Mouse (Mus musculus): ENCODE measurements at regions not wholly inside any gene's neighbourhood (a gene's known extent, or its start where the extent isn't known, plus 50 kb on each side); places are given as distances from the start of the nearest gene placed in this dataset.

DNA sequence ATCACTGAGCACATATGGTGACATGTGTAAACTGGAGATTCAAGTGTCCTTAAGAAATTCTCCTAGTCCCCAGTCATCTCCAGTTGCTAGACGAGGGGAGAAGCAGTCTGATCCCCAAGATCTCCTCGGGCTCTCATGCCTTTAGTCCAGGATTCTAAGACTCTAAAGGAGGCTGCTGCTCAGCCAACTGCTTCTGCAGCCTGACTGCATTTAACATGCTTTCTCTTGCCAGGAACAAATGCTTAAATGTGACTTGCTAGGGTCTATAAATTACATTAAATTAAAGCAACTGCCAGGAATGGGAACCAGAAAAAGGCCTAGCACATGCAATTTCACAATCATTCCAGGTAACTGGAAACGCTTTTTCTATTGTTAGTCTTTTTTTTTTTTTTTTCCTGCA lies 599.8 kb upstream of the Gcfc2 start:
- no peak for DNase-seq (ENCODE audit: low spot score)

DNA sequence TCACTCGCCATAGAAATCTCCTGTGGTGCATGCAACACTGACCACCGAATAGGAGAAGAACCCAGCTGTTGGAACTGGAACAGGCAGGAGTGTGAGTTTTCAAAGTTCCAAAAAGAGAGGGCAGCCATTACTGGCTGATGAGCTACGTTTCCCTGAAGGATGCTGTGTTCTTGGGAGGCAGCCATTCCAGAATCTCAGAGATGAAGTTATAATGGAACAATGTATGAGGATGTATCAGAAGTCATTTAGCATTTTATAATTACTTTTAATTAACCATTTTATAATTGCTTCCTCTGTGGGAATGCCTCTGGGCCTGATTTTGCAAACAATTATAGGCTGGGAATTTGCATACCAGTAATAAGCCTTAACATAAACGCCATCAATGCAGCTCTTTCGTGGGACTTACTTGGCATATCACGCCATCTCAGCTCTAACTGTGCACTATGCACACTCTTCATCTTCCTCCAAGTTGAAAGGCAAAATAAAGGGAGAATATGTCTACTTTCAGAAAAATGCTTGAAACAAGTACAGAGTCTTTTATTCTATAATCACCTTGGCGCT lies 559.4 kb upstream of the Gcfc2 start:
- no peak for DNase-seq (ENCODE audit: low spot score)

DNA sequence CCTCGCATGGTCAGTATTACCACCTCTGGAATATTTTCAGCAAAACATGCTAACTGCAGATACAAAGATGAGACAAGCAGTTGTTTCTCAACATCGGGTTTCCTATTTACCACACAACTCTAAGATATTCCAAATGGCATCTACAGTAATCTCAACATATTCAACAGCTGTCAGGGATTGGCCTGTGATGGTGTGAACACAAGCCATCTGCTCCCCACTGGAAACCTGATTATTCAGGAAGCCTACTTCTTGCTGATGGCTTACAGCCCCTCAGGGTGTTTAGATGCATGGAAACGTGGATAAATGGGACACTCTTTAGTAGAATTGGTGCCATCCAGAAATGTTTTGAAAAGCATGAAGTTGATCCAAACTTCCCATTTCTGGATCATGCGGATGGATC lies 535.0 kb upstream of the Gcfc2 start:
- DNase-seq (ENCODE audit: low spot score): no peak

DNA sequence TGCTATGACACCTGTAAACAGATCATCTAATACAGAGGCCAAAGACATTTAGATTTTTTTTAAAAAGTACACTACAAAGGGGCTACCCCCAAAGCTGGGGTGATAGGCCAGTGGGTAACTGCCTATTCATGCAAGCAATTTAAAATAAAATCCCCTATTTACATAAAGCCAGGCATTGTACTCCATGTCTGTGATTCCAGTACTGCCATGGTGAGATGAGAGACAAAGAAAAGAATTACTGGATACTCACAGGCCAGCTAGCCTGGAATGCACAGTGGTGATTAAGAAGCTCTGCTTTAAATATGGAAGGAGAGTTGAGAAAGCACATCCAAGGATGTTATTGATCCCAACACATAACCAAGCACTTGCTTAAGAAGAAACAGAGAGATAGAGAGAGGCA lies 520.3 kb upstream of the Gcfc2 start:
- no peak for DNase-seq (ENCODE audit: low spot score)

DNA sequence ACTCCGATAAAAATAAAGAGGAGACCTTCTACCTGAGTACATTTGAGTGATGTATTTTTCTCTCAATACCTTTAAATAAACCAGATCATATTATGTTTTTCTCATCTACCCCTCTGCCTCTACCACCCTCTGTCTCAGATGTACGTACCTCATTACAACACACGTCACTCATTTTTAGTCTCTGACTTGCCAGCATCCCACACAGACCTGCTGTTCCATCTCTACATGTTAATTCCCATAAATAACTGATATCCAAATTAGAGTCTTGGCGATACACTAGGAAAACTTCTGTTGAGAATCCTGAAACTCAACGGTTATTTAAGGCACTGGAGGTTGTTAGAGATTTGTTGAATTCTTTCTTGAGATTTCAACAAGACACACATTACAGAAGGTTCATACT lies 509.9 kb upstream of the Gcfc2 start:
- DNase-seq (ENCODE audit: low spot score): no peak

DNA sequence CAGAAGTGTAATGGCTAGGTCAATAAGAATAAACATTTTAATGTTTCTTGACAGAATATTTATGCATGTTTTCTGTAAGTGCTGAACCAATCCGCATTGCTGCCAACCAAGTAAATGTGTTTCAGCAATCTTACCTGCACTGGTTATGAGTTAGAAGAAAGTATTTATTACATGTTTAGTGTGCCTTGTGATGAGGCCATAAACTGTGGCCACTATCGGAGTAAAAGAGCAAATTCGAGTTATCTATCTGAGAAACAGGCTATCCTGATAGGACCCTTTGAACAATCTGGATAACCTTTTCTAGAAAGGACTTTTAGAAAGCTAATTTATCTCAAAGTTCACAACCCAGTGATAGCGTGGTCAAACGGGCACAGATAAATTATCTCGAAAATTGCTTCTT lies 488.7 kb upstream of the Gcfc2 start:
- no peak for DNase-seq (ENCODE audit: low spot score)

DNA sequence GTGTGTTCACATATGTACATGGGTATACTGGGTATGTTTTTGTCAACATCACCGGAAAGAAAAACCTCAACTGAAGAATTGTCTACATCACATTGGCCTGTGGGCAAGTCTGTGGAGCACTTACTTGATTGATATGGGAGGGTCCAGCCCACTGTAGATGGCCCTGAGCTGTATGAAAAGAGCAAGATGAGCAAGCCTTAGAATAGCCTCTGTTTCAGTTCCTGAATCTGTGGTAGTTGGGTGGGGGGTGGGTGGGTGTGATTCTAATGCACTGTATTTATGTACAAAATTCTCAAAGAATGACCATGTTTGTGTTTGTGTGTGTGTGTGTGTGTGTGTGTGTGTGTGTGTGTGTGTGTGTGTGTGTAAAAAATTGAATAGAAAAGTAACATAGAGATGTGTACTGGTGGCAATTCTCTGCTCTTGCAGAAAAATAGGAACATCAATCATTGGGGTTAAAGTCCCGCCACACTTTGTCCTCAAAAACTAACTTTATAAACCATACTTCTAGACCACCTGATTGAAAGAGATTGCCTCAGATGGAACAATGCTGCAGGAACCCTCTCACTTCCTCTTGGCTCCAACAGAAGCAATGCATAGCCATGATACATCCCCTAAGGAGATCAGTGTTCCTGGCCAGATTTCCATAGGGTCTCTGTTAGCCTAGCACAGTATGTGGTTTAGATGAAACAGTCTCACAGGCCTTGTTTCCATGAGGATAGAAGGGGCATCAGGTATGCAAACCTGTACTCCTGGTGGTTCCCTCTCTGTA lies 484.3 kb upstream of the Gcfc2 start:
- no peak for DNase-seq (ENCODE audit: low spot score)

DNA sequence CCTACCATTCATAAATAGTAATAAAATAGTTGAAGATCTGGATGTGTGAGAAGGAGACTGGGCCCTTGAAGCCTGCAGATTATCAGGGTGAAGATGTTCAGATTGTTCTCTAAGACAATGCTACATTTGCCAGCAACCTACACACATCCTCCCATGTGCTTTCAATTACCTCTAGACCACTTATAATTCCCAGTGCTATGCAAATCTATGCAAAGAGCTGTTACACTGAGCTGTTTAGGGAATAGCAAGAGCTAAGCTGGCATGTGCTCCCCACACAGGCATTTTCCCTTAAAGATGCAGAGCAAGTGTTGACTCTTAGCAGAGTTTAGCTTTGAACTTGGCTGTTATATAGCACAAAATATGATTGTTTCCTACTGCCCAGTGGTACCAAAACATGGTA lies 482.1 kb upstream of the Gcfc2 start:
- DNase-seq (ENCODE audit: low spot score): no peak

DNA sequence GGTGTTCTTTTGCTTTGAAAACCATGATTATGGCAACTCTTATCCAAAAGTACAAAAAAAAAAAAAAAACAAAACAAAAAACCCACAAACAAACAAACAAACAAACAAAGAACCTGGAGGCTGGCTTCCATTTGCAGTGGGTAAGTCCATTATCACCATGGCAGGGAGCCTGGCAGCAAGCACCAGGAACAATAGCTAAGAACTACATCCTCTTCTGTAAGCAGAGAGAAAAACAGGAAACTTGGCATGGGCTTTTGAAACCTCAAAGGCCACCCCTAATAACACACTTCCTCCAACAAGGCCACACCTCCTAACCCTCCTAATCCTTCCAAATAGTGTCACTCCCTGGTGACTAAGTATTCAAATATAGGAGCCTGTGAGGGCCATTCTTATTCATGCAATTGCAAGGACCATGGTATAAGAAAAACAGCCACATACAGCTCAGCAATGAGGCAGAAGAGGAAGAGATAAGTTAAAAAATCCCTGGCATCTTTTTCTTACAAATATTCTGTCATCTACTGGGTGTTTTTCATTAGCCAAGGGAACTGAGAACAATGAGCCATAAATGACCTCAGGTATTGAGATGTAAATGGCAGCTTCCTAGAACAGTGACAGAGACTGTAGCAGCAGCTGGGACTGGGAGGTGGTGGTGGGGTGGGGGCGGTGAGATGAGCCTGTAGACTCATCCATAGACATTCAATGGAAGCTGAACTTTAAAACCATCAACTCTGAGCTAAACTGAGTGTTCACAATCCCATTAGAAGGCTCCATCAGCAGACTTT lies 477.3 kb upstream of the Gcfc2 start:
- no peak for DNase-seq (ENCODE audit: low spot score)

DNA sequence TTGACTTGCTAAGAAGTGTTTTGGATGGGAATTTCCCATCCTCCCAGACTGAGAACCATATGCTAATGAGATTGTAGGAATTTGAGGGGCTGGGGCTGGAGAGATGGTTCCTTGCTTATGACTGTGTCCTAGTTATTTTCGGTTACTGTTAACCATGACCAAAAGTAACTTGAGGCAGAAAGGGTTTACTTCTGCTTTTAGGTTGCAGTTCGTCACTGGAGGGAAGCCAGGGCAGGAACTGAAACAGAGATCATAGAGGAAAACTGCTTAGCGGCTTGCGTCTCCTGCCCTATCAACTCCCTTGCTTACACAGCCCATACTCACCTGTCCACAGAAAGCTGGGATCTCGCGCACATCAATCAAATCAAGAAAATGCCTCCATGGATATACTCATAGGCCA lies 475.8 kb upstream of the Gcfc2 start:
- DNase-seq (ENCODE audit: low spot score): no peak

DNA sequence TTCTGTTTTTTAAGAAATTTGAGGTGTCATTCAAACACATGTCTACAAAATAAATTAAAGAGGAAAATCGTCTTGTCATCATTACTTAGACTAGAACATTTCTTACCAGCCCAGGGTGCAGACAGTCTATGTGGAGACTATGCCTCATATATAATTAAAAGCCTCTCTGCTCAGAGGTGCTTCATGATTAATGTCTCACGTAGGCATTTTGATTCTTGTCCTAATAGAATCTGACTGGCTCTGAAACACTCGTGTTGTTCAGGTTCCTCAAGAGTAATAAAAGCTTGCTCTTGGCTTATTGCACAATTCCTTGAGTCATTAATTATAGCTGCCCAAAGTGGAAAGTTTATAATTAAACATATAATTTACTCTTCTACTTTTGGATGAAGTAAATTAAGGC lies 475.1 kb upstream of the Gcfc2 start:
- DNase-seq (ENCODE audit: low spot score): no peak

DNA sequence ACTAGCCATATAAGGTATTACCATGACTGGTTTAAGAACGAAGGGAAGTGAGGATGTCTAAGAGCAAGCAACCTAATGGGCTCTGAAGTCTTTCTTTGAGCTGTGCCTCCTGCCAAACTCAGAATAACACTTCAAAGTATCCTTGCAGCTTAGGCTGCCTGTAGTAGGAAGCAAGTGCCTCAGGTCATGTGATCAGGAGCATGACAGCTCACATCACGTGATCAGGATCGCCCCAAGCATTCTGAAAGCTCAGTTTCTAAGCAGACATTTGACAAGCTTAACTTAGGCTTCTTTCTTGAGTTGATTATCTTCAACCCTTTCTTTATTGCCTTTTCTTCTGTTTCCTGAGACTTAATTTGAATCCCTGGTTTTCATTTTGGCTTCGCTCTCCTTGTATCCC lies 462.4 kb upstream of the Gcfc2 start:
- no peak for DNase-seq (ENCODE audit: low spot score)

DNA sequence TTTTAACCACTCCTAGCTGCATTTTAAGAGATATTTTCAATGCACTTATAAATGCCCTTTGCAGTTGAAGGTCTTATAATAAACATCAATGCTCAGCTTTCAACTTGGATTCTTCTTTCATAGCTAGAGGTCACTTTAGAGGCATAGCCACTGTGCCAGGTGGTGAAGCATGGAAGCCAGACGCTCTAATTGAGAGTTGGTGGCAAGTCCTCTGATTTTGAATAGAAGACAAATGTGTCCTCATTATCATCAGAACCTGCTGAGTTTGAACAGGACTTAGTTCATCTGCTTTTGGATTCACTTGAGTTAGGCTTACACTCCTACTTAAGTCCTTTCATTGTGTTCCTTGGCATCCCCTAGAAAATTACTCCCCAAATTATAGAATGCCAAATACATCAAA lies 459.0 kb upstream of the Gcfc2 start:
- DNase-seq (ENCODE audit: low spot score): no peak

DNA sequence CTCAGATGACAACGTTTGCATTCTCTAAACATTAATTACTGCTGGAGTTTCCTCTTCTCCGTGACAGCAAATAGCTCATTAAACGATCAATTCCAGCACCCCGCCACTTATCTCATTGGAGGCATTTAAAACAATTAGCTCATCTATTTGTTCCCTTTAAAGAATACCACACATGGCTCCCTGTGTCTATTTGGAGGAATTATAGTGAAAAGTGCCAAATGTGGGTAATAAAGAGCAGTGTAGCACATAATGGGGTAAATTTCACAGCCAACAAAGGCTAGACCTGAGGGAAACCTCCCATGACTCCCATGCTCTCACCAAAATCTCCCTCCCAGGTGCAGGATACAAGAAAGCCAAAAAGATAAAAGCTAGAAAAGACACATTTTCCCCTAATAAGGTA lies 456.9 kb upstream of the Gcfc2 start:
- no peak for DNase-seq (ENCODE audit: low spot score)

DNA sequence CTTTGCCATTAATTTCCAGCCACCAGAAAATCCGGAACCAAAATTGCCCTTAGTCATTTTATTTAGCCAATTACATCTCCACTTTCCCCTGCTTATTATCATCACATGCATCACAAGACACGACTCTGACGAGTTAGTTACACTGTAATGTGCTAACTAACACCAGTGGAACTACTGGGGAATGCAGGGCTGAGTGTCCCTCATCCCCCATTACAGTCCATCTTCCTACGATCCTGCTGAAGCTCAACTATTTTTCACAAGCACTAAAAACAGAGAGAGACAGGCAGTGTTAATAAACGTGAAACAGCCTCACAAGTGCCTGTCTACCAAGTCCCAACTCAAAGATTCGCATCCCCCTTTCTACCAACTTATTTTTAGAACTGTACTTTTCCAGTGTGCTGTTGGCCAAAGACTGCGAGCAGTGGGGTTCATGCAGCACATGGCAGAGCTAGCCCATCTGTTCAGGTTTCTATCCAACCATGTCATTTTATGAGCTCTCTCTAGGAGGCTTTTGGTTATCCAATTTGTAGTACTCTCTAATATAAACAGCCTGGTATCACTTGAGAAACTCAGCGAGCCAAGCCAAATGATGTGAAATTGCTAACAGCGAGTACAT lies 452.0 kb upstream of the Gcfc2 start:
- DNase-seq (ENCODE audit: low spot score): no peak

DNA sequence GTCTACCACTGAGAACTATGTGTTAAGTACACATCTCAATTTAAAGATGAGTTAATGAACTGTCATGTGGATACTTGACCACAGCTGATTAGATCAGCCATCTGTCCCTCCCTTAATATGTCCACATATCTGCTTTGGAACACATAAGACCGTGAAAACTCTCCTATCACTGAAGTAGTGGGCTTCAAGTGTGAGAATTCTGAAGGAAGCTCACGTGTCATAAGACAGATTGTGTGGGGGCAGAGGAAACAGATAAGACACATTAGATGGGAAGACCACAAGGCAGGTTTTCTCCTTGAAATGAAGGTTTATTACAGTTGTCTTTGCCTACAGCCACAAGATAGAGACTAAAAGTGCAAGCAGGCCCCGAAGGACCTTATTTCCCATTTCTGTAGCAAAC lies 451.0 kb upstream of the Gcfc2 start:
- no peak for DNase-seq (ENCODE audit: low spot score)

DNA sequence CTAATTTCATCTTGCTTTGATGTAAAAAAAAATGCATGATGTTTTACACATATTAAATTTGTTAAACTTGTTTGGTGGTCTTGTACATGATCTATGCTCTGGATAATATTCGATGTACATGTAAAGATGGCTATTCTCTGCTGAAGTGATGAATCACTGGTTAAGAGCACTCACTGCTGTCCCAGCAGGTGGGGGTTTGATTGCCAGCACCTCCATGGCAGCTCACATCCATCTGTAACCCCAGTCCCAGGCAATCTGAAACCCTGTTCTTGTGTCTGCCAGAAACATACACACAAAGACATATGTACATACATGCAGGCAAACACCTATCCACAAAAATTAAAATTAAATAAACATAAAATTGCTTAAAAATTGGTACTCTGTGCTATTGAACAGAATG lies 448.7 kb upstream of the Gcfc2 start:
- no peak for DNase-seq (ENCODE audit: low spot score)

DNA sequence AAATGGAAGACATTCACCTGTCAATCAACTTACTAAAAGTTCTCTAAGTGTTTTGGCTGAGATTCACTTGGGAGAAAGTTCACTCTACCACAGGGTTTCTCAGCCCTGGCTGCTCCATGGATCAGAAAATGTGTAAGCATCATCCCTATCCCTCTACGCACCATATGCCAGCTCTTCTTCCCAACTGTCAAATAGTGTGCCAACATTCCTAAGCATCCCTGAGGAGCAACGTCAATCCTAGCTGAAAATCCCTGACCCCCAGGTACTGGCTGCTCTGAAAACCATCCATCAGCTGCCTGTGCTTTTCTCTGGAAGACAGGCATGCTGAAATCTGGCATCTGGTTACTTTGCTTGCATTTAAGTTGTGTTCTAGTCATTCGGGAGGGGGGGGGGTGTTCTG lies 436.5 kb upstream of the Gcfc2 start:
- no peak for DNase-seq (ENCODE audit: low spot score)

DNA sequence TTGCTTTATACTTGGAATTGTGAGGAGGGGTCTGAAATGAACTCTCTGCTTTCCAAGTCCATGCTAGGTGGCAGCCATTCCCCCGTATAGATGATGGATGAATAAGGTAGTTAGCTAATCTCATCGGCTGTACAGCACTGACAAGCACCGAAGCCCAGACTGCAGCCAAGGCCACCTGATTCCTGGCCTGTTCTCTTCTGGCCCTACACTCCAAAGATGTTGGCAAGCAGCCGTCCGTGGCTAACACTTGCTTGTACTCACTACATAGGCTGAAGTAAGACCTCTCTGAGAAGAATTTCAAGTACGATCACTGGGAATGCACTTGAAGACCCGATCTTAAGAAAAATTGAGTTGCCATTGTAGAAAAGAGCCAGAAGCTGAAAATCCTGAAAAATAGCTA lies 427.2 kb upstream of the Gcfc2 start:
- no peak for DNase-seq (ENCODE audit: low spot score)

DNA sequence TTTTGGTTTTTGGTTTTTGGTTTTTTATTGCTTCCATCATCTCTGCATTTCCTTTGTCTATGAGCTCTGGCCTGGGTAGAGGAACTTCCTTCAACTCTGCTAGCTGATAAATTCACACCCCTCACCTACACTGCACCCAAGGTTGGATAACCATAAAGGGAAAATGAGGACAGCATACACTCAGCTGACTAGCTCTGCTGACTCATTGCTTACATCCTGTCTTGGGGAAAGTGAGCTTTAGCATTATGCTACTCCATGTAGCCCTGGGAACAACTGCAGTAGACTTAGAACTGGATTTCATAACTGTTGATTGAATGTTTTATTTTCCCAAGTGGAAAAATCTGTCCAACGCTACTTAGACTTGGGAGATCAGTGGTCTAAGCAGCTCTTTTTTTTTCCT lies 406.3 kb upstream of the Gcfc2 start:
- DNase-seq (ENCODE audit: low spot score): no peak

DNA sequence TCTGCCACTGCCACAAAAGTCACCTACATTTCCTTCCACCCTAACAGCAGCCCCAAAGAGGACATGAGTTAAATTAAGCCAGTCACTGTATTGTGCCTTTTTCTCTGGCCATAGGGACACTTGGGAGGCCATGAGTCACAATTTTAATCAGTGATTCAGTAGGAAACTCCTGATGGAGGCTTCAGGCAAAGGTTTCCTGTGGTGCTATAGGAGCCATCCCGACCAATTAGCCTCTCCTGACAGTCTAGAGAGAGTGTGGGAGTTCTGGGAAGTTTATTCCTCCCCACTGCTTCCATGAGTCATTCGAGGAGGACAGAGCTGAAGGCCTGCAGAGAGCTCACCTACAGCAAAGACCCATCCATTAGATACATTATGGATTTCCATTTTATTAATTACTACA lies 361.2 kb upstream of the Gcfc2 start:
- no peak for DNase-seq (ENCODE audit: low spot score)

DNA sequence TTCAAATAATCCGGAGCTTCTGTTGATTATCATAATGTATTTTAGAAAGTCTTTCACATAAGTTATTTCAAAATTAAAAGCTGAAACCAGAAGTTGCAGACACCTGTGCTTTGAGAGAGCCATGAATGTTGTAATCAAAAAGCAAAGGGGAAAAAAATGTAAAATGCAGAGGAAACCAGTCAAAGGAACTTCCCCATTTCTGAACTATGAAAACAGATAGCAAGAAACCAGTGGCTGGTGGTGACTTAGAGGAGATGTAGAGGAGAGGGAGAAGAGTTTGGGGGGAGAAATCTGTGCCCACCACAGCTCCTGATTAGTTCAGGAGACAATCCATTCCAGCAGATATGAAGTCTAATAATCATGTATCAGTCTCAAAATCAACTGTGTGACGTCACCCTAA lies 360.3 kb upstream of the Gcfc2 start:
- DNase-seq (ENCODE audit: low spot score): no peak

DNA sequence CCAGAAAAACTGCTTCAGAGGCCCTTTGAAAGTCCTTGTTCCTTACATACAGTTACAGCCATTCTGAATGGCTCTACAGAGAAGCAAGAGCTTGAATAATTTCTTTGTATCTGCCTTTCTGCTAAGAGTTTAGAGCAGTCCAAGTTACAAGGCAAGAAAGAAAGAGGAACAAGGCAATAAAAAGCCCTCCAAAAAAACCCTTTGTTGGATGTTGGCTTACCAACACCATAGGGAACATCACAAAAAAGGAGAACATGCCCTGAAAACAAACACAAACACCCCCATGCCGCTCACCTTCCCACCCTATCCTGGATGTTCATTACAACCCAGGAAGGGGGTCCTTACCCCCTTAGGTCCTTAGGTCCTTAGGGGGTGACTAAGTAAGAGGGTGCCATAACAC lies 359.2 kb upstream of the Gcfc2 start:
- no peak for DNase-seq (ENCODE audit: low spot score)

All from urinary bladder, postnatal 25 days (tissue).